Mouse (Mus musculus) thymus, postnatal 36 days (tissue): ENCODE results near the gene Foxd4.
A peak's percentile ranks its signal among the peaks of the same experiment; 100 is the strongest.

Experiments used
- DNase-seq, 2 experiments: peaks; one replicate each; pipeline ENCODE4 v3.0.0; 2022; ENCODE audit warnings: mixed read lengths in 2 of 2

The Foxd4 gene

GRCm38 (mm10) chr19:24873873-24874272 lies 27.1 kb downstream of the Foxd4 start:
- DNase-seq = no peak

- peak; percentile 25 to 39 for DNase-seq
These were observed 29.9 kb downstream of the Foxd4 start for GRCm38 (mm10) chr19:24871037-24871635.

GRCm38 (mm10) chr19:24865436-24865835 lies 35.6 kb downstream of the Foxd4 start:
- no peak for DNase-seq

GRCm38 (mm10) chr19:24861612-24862451 lies 39.2 kb downstream of the Foxd4 start, which contains the start of gene Pgm5:
Gene Pgm5 (minus strand): TSS chr19:24861855.
- DNase-seq = no peak

GRCm38 (mm10) chr19:24861276-24861611 lies 39.8 kb downstream of the Foxd4 start:
- no peak for DNase-seq

- no peak for DNase-seq
These were observed 49.3 kb downstream of the Foxd4 start for GRCm38 (mm10) chr19:24851456-24852315.
